Mouse (Mus musculus): ENCODE data around the gene Pnma1.

Pnma1 gene

DNA sequence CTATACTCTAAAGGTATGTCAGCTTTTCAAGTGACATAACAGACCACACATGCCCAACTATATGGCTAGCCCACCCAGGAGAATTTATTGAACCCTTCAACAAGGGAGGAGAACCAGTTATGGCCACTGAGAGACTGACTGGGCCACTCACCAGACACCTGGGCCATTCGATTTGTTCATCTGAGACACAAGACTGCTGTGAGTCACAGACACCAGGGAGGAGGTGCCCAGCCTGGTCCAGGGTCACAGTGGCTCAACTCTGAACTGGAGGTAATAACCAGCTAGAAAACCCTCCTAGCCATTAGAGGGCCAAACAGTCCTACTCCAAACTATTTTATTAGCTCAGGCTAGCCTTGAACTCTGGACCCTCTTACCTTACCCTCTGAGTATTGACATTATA, 29.8 kb upstream of the Pnma1 start:
- DNase-seq (ENCODE audit: low spot score), result no peak

DNA sequence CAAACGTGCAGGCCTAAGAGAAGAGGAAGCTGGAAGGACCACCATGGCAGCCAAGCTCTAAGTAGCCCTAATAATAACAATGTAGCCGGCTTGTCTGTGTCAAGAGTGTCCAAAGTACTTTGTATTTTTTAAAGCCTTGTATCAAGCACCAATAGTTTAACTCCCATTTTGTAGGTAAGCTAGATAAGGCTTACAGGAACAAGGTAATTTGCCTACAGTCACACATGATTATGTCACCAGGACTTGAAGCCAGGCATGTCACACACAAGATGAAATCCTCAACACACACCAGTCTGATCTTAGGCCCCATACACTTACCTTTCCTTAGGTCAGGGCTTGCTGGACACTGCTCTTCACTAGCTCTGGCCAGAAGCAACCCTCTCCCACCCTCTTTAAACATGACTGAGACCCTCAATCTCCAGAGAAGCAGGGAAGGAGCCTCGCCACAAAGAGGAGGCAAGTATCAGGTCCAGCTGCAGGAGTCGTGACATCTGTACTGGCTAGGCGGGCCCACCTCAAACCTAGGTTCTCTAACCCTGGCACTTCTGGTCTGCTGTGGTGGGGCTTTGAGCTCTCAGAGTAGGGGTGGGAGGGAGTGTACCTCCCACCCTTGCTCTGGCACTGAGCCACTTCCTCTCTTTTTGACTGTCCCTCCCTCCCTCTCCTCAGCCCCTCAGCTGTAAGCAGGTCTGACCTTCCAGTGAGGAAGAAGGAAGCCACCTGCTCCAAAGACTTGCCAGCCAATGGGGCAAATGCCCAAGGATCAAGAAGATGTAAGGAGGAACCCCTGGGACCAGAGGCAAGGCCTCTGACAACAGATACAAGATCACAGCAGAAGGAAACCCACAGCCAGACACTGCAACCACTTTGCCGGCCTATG, 28.8 kb upstream of the Pnma1 start:
- DNase-seq (ENCODE audit: low spot score), result no peak

DNA sequence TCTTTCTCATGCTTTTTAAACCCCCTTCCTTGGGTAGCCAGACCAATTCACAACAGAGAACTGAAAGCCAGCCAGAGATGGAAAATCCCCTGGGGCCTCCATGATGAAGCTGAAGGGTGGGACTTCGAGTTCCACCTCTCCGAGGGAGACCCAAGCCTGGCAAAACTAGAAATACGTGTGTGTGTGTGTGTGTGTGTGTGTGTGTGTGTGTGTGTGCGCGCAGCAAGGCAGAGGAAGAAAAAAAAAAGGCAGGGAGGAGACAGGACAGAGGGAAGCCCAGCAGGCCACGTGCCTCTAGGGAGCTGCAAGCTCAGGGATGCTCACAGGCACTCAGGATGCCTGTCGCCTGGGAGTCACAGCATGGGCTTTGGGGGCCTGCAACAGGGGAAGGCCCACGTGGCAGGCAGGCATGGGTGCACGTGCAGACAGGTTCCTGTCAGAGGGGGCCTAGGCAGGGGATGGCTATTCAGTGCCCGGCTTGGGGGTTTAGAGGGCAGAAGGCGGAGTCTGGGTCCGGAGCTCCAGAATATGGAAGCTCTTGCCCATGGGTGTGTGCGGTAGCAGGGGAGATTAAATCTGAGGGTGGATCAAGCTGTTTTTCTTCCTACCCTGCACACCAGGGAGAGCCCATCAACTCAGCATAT, 28.0 kb upstream of the Pnma1 start:
- DNase-seq (ENCODE audit: low spot score), result no peak

DNA sequence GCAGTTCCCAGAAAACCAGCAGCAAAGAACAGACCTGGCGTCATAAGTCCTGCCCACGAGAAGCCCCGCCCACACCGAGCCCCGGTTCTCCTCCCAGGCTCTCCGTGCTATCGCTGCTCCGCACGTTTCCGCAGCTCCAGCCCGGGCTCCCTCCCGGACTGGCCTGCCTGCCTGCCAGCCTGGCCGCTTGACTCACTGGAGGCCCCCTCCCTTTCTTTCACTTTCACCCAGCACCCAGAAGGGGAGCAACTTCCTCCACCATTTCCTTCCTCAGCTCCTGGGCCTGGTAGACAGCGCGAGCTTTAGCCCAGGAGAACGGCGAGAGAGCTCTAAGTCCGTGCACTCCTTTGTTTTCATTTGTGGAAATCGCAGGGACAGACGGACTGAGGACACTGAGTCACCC, 27.4 kb upstream of the Pnma1 start:
- peak; percentile 92 for DNase-seq (ENCODE audit: low spot score)

DNA sequence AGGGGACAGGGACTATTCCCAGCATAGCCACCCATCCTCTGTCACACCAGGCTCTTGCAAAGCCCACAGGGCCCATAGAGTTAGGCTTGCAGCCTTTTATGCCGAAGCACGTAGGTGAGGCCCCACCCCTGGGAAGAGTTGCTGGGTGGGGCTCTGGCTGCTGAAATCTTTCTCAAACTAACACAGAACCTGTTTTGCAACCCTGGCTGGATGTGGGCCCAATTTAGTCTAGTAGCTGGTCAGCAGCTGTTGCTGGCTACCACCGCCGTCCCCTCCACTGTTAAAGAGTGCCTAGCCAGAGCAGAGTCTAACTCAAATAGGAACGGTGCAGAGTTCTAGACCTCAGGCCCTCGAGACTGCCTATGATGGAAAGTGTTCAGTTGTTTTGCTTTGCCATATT, 26.6 kb upstream of the Pnma1 start:
- peak; percentile 76 for DNase-seq (ENCODE audit: low spot score)

DNA sequence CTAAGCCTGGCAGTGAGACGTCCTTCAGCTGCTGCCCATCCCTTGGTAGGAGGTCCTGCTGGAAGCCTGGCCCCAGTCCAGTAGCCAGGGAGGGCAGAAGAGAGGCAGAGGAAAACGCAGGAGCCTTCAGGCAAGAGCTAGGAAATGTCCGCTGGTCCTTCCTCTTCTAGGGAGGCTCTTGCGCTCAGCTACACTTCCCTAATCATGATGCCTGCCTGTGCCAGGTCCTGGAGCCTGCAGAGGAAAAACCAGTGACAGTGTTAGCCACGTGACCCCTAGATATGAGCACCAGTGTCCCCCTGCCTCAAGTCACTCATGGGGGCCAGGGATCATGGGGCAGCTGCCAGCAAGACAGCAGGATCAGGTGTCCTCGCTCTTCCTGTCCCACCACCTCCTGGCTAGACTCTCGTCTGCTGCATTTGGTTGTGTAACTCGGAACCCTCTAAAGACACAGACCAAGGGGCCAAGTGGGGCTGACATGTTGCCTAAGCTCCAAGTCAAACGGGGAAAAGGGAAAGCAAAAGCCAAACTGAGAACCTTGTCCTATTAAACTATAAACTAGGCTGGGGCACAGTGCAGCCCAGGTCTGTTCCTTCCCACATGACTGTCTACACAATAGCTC, 26.0 kb upstream of the Pnma1 start:
- no peak for DNase-seq (ENCODE audit: low spot score)

DNA sequence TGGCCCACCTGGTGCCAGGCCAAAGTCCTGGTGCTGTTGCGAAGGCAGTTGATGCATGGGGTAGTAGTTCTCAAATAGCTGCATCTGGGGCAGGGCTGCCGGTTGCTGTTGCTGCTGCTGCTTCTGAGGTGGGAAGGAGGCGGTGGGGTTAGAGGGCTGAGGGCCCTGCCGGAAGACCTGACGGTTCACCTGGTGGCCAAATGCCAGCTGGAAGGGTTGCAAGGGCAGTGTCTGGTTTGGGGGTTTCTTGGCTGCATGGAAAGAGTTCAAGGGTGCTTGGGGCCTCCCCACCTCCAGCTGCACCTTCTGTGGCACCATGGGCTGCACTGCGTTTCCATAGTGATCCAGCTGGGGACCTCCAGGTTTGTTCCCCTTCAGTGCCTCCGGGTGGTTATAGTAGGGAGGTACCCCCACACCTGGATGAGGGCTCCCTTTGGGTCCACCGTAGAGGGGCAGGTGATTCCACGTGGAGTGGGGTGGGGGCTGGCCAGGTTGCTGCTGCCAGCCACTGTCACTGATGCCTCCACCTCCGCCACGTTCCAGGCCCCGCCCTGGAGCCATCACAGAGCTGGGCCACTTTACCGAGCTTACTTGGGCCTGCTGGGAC, 25.1 kb upstream of the Pnma1 start:
- no peak for DNase-seq (ENCODE audit: low spot score)

DNA sequence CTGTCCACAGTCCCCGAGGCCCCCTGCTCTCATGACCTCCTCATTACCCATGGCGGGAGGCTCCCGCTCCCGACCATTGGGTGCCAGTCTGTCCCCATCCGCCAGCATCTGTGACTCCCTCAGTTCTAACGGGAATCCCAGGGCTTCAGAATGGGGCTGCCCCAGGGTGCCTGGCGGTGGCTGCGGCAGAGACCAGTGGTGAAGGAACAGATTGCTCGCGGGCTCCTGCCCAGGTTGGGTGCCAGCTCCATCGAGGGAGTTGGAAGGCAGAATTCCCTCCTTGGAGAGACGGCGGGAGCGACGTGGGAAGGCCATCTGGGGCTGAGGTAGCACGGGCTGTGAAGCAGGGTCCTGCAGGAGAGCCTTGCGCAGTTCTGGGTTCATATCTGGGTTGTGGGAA, 24.6 kb upstream of the Pnma1 start:
- no peak for DNase-seq (ENCODE audit: low spot score)

DNA sequence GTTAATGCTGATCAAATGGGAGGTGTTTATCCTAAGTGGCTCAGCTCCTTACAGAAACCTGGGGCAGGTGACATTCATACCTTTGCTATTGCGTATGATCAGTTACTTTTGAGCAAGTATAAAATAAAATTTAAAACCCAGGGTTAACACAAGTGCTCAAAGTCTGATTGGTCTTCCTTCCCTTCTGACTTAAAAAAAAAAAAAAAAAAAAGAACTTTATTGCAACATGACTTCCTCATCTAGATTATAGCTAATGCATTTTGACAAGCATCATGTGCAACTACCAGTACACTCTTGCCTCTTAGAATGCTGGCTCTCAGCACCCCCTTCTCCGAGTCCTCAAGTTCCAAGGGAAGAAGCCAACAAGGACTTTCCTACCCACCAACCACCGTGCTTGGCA, 23.9 kb upstream of the Pnma1 start:
- DNase-seq (ENCODE audit: low spot score), result no peak

DNA sequence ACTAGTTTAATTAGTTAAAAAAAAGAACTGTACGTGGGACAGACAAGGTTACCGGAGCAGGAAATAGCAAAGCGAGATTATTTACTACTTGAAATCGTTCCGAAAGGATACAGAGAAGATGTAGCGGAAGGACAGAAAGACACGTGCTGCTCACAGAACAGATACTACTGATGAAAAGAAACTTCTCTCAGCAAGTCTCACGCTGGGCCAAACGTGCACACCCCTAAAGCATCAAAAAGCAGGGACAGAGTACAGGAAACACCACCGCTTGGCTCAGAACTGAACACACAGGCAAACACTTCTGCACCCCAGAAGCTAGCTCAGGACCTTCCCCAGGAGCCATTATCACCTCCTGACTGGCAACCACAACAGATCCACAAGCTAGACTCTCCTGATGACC, 22.3 kb upstream of the Pnma1 start:
- no peak for DNase-seq (ENCODE audit: low spot score)

DNA sequence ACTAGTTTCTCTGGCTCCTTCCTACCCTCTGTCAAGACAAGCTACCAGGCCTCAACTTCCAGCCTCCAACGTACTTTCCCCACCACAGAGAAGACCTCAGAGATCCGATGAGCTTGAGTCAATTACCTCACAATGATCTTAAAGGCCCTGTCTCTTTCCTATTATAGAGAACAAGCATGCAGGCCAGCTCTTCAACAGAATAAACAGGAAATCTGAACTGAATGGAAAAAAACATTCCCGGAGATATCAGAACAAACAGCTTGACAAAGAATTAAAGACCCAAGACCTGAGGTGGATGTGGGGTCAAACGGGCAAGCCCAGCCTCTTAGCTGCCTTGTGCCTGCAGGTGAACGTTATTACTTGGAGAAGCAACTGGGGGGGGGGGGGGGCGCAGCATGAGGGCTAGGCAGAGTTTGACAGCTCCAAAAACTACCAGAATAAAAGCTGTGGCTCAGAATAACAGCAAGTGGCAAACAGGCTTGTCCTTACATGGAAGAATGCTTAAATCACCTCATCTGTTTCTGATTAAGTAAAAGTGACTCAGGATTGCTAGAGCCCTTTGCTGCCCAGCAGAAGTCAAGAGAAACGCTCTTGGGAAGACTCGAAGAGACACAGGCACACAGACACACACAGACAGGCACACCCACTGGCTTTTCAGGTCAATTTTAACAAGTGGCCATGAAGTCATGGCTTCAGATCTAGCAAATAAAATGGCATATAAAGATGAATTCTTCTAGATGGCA, 17.5 kb upstream of the Pnma1 start:
- DNase-seq (ENCODE audit: low spot score), result no peak

DNA sequence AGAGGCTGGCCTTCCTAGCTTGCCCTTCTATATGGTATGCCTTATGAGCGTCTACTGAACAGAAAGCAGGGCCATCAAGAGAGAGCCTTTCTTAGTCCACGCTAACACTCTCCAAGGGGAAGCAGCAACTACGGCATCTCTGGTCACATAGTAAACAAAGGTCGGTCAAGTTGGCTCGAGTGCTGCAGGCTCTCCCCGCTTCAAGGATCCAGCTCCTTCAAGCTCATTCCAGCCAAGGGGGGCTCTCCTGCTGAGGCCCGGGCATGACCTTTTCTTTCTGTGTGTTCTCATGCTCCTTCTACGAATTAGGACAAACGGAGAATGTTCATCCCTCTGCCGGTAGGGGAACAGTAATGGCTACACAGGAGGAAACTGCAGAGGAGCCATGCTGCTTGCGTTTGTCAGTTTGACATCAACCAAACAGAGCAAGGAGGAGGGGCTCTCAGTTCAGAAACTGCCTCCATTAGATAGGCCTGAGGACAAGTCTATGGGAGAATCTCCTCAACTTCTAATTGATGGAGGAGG, 15.4 kb upstream of the Pnma1 start:
- no peak for DNase-seq (ENCODE audit: low spot score)

DNA sequence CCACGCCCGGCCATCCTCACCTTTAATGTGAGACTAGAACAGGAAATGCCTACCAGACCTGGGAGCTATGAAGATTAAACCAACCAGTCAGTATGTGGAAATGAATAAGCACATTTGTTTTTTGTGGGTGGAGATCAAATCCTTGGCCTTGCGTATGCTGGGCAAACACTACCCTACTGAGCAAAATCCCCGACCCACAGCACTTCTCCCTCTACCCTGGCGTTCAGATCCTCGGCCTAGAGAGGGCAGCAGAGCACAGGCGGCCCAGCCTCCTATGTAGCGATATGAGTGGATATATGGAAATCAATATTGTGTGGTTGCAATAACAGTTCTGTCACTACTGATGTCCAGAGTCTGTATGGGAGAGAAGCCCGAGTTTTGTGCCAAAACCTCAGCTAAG, 14.8 kb upstream of the Pnma1 start:
- DNase-seq (ENCODE audit: low spot score), result no peak

DNA sequence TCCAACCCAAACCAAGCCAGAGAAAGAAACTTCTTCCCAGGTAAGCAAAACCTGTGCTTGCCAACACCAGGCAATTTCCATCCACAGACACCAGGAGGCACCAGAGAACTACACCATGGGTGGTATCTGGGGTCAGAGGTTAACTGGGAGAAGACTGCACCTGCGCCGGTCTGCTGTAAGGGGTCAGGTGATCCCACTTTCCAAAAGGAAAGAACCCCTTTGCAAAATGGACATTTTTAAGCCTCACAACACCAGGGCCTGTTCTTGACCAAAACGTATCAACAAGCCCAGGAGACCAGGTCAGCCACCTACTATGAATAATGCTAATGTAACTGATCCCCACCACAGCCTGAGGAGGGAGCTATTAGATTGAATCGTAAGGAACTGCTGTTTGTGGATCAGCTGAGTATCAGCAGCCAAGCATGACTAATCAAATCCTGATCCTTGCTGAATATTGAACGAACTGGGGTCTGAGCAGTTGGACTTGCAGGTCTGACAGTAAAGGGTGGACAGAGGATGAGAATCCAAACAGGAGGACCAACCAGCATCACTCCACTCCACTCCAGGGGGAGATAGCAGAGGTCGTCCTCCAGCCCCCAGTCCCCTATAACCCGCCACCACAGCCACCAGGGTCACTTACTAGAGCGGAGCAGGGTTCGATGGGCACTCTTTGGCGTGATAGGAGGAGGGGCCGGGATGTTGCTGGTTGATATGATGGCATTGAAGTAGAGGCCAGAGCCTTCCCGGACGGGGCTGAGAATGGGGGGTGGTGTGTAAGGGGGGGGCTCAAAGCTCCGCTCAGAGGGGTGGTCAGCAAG, 13.5 kb upstream of the Pnma1 start:
- DNase-seq (ENCODE audit: low spot score), result peak; percentile 55

DNA sequence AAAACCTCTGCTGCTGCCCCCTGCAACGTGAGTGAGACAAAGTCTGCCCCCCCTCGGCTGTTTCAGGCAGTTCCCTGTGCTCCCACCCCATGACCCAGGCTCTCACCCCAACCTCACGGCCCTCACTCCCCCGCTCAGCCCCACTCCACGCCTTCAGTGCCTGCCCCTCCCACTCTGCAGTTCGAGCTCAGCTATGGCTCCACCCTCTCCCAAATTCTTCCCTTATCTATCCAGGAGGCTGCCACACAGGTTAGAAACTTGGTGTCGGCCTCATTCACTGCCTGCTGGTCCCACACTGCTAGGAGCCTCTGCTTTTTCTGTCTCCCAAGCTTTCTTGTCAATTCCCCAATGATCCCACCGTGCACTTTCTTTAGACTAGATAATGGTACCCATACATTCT, 12.8 kb upstream of the Pnma1 start:
- no peak for DNase-seq (ENCODE audit: low spot score)

DNA sequence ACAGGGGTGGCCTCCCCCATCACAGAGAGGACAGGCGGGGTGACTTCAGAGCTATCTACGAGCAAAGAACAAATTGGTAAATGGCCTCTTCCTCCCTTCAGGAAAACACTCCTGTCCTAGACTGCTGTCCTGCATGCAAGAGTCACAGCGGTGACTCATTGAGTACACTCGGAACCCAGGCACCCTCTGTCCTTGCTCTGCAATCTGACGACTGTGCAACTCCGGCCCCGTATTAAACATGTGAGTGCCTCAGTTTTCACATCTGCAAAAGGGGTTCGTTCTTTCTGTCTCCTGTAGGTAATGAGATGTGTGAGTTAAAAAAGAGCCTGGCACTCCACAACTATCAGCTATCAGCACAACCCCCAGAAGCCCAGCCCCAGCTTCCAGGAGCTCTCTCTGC, 12.2 kb upstream of the Pnma1 start:
- DNase-seq (ENCODE audit: low spot score), result no peak

DNA sequence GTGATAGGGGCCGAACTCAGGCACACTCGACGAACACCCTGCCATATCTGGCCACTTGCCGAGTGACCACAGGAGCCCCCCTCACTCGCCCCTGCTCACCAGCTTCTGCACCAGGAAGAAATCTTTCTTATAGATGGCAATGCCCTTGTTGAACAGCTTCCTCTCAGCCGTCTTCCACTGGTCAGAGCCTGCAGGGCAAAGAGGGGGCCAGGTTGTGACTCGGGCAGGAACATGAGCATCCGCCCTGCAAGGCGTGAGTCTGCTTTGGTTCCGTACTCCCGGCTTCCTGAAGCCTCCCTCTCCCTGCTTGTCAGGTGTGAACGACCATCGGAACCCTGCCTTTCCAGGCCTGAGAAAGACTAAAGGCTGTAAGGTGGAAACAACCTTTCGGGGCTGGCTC, 9.9 kb upstream of the Pnma1 start:
- DNase-seq (ENCODE audit: low spot score), result no peak

DNA sequence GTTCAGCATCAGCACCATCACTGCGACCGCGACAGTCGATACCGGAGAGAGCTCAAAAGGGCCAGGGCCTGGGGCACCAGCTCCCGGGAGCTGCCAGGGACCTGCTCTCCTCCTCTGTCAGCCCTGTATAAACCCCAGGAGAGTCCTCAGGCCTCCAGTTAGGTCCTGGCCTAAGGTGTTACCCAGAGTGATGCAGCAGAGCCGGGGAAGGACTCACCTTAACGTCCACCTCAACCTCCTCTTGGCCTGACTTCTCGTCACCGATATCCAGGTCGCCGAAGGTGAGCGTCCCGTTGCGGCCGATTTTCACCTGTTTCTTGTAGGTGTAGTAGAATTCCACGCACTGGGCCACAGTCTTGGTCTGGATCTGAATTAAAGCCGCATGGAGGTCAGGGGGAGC, 7.9 kb upstream of the Pnma1 start:
- DNase-seq (ENCODE audit: low spot score), result no peak

DNA sequence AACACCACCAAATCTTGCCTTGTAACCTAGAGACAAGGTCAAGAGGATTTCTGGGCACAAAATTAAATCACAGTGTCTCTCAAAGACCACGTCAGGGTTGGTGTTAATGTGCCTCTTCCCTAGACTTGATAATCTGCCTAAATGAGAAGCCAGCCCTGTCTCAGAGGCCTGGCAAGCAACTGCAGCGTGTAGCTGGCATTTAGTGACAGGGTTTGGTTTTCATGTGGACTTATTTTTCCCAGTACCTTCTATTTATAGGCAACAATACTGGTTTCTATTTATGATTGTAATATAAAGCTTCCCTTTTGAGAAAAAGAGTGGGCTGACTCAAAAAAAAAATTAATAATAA, 7.2 kb upstream of the Pnma1 start:
- DNase-seq (ENCODE audit: low spot score), result no peak

DNA sequence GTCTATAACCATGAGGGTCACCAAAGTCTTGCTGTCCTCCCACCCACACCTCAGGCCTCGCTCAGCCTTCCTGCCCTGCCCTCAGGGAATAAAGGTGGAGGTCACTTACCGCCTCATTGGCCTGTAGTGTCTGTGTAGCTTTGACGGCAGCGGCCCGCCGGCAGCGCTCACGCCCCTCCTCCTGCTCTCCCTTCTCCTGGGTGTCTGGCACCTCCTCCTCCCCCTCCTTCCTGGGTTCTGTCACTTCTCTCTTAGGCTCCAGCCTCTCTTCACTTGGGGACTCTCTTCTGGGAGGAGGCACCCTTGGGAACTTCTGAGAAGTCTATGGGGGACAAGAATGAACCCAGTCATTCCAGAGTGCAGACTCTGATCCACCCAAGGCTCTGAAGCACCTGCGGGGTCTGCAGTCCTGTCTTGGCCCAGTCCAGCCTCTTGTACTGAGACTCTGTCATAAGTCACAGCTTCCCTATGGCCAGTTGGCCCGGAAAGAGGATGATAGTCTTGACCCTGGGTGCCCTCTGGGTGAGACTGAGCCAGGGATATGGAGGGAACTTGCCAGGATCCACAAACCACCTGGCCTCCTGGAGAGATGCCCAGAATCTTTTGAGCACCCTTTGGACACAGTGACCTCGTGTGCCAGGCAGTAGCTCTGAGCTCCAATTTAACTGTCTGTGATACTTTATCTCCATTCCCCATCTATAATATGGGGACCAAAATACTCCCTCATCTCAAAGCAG, 6.7 kb upstream of the Pnma1 start:
- no peak for DNase-seq (ENCODE audit: low spot score)

DNA sequence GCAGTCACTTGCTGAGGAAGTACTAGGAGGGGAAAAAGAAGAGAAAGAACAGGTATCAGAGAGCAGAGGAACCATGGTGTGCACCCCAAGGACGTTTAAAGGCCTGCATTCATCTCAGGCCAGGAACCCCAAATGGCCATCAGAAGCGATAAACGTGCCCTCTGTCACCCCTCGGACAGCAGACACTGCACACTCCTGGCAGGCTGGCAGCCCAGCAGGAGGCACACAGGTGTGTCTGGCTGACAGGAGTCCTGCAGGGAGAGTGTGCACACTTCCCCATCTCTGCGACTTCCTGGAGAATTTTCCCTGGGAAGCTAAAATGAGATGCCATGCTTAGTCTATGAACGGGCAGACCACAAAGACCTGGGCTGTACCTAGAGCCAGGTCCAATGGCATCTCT, 5.1 kb upstream of the Pnma1 start:
- no peak for DNase-seq (ENCODE audit: low spot score)

All from yolk sac, embryonic 10.5 days (tissue).